Mouse (Mus musculus) thymus, postnatal 14 days (tissue): ENCODE results near the gene Dtx1.

ENCODE experiments used
- DNase-seq: peaks from one replicate; pipeline ENCODE4 v3.0.0; 2021

Dtx1 gene

GRCm38 (mm10) chr5:120703660-120704059 is 8.1 kb downstream of the Dtx1 start:
- DNase-seq: no peak

GRCm38 (mm10) chr5:120702969-120703368 is 8.8 kb downstream of the Dtx1 start:
- no peak for DNase-seq

GRCm38 (mm10) chr5:120702421-120702820 is 9.3 kb downstream of the Dtx1 start:
- no peak for DNase-seq

- DNase-seq: no peak
Observed at GRCm38 (mm10) chr5:120700996-120701790, 10.5 kb downstream of the Dtx1 start.

- DNase-seq: no peak
Observed at GRCm38 (mm10) chr5:120698801-120699391, 12.8 kb downstream of the Dtx1 start.

GRCm38 (mm10) chr5:120698181-120698580 is 13.5 kb downstream of the Dtx1 start:
- DNase-seq: no peak

- no peak for DNase-seq
Observed at GRCm38 (mm10) chr5:120696865-120697264, 14.9 kb downstream of the Dtx1 start.

GRCm38 (mm10) chr5:120696057-120696743 is 15.5 kb downstream of the Dtx1 start:
- no peak for DNase-seq

GRCm38 (mm10) chr5:120694695-120695074 is 17.0 kb downstream of the Dtx1 start:
- DNase-seq: no peak

GRCm38 (mm10) chr5:120693931-120694694 is 17.6 kb downstream of the Dtx1 start:
- peak; percentile 43 for DNase-seq

- no peak for DNase-seq
Observed at GRCm38 (mm10) chr5:120692034-120692433, 19.7 kb downstream of the Dtx1 start.

- no peak for DNase-seq
Observed at GRCm38 (mm10) chr5:120690417-120690816, 21.3 kb downstream of the Dtx1 start.

GRCm38 (mm10) chr5:120688434-120688833 is 23.3 kb downstream of the Dtx1 start:
- DNase-seq: peak; percentile 78

GRCm38 (mm10) chr5:120687897-120688296 is 23.8 kb downstream of the Dtx1 start:
- DNase-seq: no peak

GRCm38 (mm10) chr5:120687484-120687851 is 24.3 kb downstream of the Dtx1 start:
- no peak for DNase-seq

- DNase-seq: no peak
Observed at GRCm38 (mm10) chr5:120686749-120687483, 24.8 kb downstream of the Dtx1 start.

- DNase-seq: peak; percentile 89
Observed at GRCm38 (mm10) chr5:120685678-120686077, 26.0 kb downstream of the Dtx1 start.

GRCm38 (mm10) chr5:120682982-120683771 is 28.6 kb downstream of the Dtx1 start:
- DNase-seq: no peak

GRCm38 (mm10) chr5:120680918-120681317 is 30.8 kb downstream of the Dtx1 start:
- DNase-seq: no peak

- DNase-seq: peak; percentile 64
Observed at GRCm38 (mm10) chr5:120679676-120680555, 31.8 kb downstream of the Dtx1 start.

- no peak for DNase-seq
Observed at GRCm38 (mm10) chr5:120677516-120677915, 34.2 kb downstream of the Dtx1 start.
